Mouse (Mus musculus) liver, adult 2 months (tissue): ENCODE data around the gene Gpr88. TPM values are rescaled to one million over a fixed set of nuclear protein-coding genes. Genes with fewer than 3 reads are reported as not detected.

ENCODE experiments used
- DNase-seq: peaks from one replicate; pipeline ENCODE4 v3.0.0-alpha.2; 2011; ENCODE audit warnings: low read depth, low spot score; ENCODE audit errors: extremely low read depth
- H3K27ac ChIP-seq: fragments of 200-500 bp; replicated peaks from 2 replicates; pipeline ENCODE4 v1.5.1; 2012; ENCODE audit warnings: low read depth, mild to moderate bottlenecking, control low read depth, inconsistent platforms, low read length; ENCODE audit not compliant: insufficient read depth
- H3K27me3 ChIP-seq: fragments of 200-500 bp; 2 replicates; pipeline ENCODE4 v1.6.1; 2012; ENCODE audit warnings: mild to moderate bottlenecking, moderate library complexity, low read length, inconsistent platforms; ENCODE audit not compliant: control insufficient read depth, insufficient read depth
- H3K36me3 ChIP-seq: fragments of 200-500 bp; 2 replicates; pipeline ENCODE4 v1.6.1; 2012; ENCODE audit warnings: low read length, inconsistent platforms; ENCODE audit not compliant: control insufficient read depth, insufficient read depth
- H3K4me1 ChIP-seq: fragments of 200-500 bp; 2 replicates; pipeline ENCODE4 v1.6.1; 2011; ENCODE audit warnings: low read length; ENCODE audit not compliant: control insufficient read depth, insufficient read depth
- H3K4me3 ChIP-seq: fragments of 200-500 bp; 2 replicates; pipeline ENCODE4 v1.5.1; 2011; ENCODE audit warnings: low read depth, mild to moderate bottlenecking, control low read depth, low read length, moderate library complexity; ENCODE audit not compliant: insufficient read depth
- H3K79me2 ChIP-seq: fragments of 200-500 bp; 2 replicates; pipeline ENCODE4 v1.6.1; 2012; ENCODE audit warnings: inconsistent platforms, mild to moderate bottlenecking, low read length, moderate library complexity; ENCODE audit not compliant: control insufficient read depth, insufficient read depth
- H3K9ac ChIP-seq: fragments of 200-500 bp; 2 replicates; pipeline ENCODE4 v1.6.1; 2012; ENCODE audit warnings: low read depth, mild to moderate bottlenecking, control low read depth, inconsistent platforms, low read length
- CTCF ChIP-seq: fragments of 200-500 bp; IDR thresholded peaks from 2 replicates; pipeline ENCODE4 v1.5.1; 2011; ENCODE audit warnings: low read depth, low read length, control low read depth
- POLR2A ChIP-seq: fragments of 200-500 bp; IDR thresholded peaks from 2 replicates; pipeline ENCODE4 v1.6.1; 2011; ENCODE audit warnings: low read length, control low read depth; ENCODE audit not compliant: insufficient read depth; ENCODE audit errors: extremely low read depth
- WGBS: fragments of 180-500 bp; shearing (Covaris S2); methylation state at CpG from one replicate; pipeline ENCODE4 v1.1.7; 2018; 5-methylcytosine and 5-hydroxymethylcytosine counted together
- polyA plus RNA-seq: library from polyadenylated mRNA; depleted of rRNA; stranded (reverse); fragments of >200 nt; gene quantifications from 2 replicates; pipeline ENCODE4 v1.2.3, GENCODE M21; 2012
- total RNA-seq: library from RNA; depleted of rRNA; stranded (reverse); fragments of >200 nt; gene quantifications from 2 replicates; pipeline ENCODE4 v1.2.3, GENCODE M21; 2014

The Gpr88 gene
- total and polyA plus RNA-seq, 2 experiments: not detected

GRCm38 (mm10) chr3:116236856-116237255, 16.4 kb downstream of the Gpr88 start:
- TF ChIP-seq POLR2A: no peak
- no peak for TF ChIP-seq CTCF
- H3K9ac ChIP-seq: no peak overlapping the region
- DNase-seq: peak; percentile 95
- H3K4me1 ChIP-seq: peaks cover 6% of the 10 kb centered on the region; the same call in 1 of the 2 replicates
- H3K27me3 ChIP-seq: no peaks in the 10 kb centered on the region
- H3K36me3 ChIP-seq: no peaks in the 10 kb centered on the region
- 20% methylated on average over 4 of the region's 4 CpGs for WGBS
- H3K4me3 ChIP-seq: no peak overlapping the region
- no peak overlapping the region for H3K27ac ChIP-seq
- no peaks in the 10 kb centered on the region for H3K79me2 ChIP-seq

GRCm38 (mm10) chr3:116233515-116233914, 19.8 kb downstream of the Gpr88 start:
- Histone ChIP-seq H3K27me3 (no peaks in the 10 kb centered on the region), H3K4me3 (no peak overlapping the region), H3K79me2 (no peaks in the 10 kb centered on the region), H3K27ac (no peak overlapping the region), H3K4me1 (peaks cover 6% of the 10 kb centered on the region; the same call in 1 of the 2 replicates), H3K36me3 (no peaks in the 10 kb centered on the region), H3K9ac (no peak overlapping the region)
- 90% methylated on average over 3 of the region's 3 CpGs for WGBS
- TF ChIP-seq POLR2A (no peak), CTCF (no peak)
- DNase-seq: no peak

GRCm38 (mm10) chr3:116232763-116233162, 20.5 kb downstream of the Gpr88 start:
- Histone ChIP-seq H3K27me3 (no peaks in the 10 kb centered on the region), H3K4me1 (peaks cover 6% of the 10 kb centered on the region; the same call in 1 of the 2 replicates), H3K79me2 (no peaks in the 10 kb centered on the region), H3K9ac (no peak overlapping the region), H3K36me3 (no peaks in the 10 kb centered on the region), H3K4me3 (no peak overlapping the region), H3K27ac (no peak overlapping the region)
- 88% methylated on average over 5 of the region's 5 CpGs for WGBS
- TF ChIP-seq CTCF (no peak), POLR2A (no peak)
- DNase-seq: no peak

DNA sequence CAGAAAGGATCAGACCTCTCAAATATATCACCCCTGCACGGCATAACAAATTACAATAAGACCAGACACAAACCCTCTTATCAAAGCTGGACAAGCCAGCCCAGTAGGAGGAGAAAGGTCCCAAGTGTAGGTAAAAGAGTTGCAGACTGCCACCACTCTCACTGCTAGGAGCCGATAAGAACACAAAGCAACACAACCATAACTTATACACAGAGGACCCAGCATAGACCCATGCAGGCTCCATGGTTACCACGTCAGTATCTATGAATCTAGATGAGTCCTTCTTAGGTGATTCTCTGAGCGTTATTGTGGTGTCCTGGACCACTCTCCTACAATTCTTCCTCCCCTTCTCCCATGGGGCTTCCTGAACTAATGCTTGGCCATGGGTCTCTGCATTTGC, 24.0 kb downstream of the Gpr88 start:
- no peak overlapping the region for H3K4me3 ChIP-seq
- no peak for DNase-seq
- H3K79me2 ChIP-seq: no peaks in the 10 kb centered on the region
- H3K4me1 ChIP-seq: no peaks in the 10 kb centered on the region
- WGBS: 94% methylated on average over 4 of the region's 4 CpGs
- H3K36me3 ChIP-seq: no peaks in the 10 kb centered on the region
- no peak overlapping the region for H3K9ac ChIP-seq
- H3K27ac ChIP-seq: no peak overlapping the region
- no peaks in the 10 kb centered on the region for H3K27me3 ChIP-seq
- no peak for TF ChIP-seq CTCF
- no peak for TF ChIP-seq POLR2A

DNA sequence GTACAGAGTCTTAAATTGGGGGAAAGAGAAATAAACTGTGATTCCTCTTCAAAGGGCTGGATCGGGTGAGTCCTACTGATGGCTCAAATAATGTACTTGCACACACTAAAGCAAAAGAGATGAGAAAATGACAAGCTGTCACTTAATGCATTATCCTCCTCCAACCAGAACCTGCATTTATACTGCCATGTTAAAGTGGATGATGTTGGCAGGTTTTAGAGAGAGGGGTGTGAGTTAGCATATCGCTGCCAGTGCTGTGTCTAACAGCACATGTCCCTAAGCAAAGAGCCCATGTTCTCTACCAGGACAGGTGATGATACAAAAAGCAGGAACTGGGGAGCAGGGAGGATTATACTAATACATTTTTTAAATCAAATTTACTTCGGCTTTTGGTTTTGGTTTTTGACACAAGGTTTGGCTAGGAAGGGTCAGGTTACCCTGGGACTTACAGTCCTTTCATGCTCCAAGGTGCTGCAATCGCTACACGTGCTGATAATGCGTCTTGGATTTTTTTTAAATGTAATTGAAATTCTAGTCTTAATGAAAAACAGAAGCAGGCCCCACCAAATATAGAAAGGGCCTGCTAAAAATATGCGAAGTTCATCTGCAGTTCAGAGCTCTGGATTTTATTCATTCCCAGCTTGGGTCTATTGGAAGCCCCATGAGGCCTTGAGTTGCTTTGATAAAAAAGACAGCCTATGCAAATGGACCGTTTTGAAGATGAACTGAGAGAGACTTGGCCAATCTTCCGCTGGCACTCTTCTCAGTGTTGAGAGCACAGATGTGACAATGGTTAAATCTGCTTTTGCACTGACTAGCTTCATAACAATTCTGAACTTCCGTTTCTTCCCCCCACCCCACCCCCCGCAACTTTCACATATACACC, 24.7 kb downstream of the Gpr88 start:
- Histone ChIP-seq H3K4me3 (no peak overlapping the region), H3K79me2 (no peaks in the 10 kb centered on the region), H3K36me3 (no peaks in the 10 kb centered on the region), H3K9ac (no peak overlapping the region), H3K27me3 (no peaks in the 10 kb centered on the region), H3K4me1 (no peaks in the 10 kb centered on the region), H3K27ac (no peak overlapping the region)
- TF ChIP-seq POLR2A (no peak), CTCF (no peak)
- 86% methylated on average over 11 of the region's 11 CpGs for WGBS
- DNase-seq: no peak

DNA sequence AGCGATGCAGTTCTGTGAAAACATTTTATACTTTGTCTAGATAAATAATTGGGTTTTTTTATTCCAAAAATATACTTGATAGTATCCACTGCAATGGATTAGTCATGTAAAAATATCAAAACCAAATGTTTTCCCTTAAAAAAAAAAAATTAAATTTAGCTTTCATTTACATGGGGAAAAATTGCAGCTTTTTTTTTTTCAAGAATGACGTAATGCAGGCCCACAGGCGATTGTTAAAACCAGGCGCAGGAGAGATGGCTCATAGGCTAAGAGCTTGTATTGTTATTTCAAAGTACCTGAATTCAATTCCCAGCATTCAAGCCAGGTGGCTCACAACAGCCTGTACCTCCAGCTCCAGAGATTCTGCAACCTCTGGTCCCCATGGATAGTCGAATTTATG, 25.9 kb downstream of the Gpr88 start:
- H3K4me3 ChIP-seq: no peak overlapping the region
- DNase-seq: no peak
- H3K9ac ChIP-seq: no peak overlapping the region
- 84% methylated on average over 5 of the region's 5 CpGs for WGBS
- H3K4me1 ChIP-seq: no peaks in the 10 kb centered on the region
- H3K27ac ChIP-seq: no peak overlapping the region
- H3K79me2 ChIP-seq: no peaks in the 10 kb centered on the region
- no peaks in the 10 kb centered on the region for H3K27me3 ChIP-seq
- no peaks in the 10 kb centered on the region for H3K36me3 ChIP-seq
- TF ChIP-seq POLR2A (no peak), CTCF (no peak)
